Mouse (Mus musculus) spleen, postnatal 36 days (tissue): ENCODE data around the gene Rps11.
"Not testable (repeated sequence)": the region's sequence is repeated elsewhere in the genome, so short reads cannot be mapped to it uniquely, and the experiment has no call there.

Experiments used
- DNase-seq, 2 experiments: peaks; one replicate each; pipeline ENCODE4 v3.0.0; 2022; ENCODE audit warnings: low spot score in 2 of 2, mixed read lengths in 1 of 2

Gene Rps11

DNA sequence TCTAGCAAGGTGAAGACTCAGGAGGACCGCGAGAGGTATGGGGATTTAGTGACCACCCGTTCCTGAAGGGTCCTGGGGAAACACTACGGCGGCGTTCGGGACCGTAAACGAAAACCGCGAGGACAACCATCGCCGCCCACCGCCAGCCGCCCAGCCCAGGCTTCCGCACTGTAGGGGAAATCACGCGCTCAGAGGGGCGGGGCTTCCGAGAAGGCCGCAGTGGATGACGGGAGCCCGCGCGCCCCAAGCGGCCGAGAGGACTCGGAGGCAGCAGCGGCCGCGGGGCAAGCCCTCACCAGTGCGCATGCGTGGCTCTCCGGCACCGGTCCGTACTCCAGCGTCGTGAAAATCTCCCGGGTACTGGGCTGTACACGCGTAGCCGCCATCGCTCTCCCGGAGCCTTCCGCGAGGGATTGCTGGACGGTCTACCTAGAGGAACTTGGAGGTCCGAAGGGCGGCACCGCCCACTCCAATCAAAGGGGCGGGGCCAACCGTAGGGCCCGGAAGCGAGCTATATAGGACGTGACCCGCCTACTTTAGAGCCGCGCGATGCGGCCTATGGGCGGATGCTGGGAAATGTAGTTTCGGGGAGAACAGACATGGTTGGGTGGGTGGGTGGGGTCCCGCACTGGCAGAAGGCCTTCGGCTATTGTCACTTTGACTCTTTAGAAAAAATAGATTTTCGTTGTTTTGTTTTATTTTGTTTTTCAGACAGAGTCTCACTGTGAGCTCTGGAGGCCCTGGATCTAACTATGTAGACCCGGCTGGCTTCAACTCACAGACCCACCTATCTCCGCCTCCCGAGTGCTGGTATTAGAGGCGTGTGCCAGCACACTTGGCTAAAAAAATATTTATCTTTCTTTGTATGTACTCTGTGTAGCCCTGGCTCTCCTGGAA is 30.1 kb upstream of the Rps11 start, which contains the start of the genes Pih1d1 and Aldh16a1:
Gene Pih1d1, plus strand, starts transcription at position 208 of the 897 bp plus-strand sequence.
Gene Aldh16a1, minus strand, starts transcription at position 489 of the 897 bp plus-strand sequence.
- DNase-seq, result peak; percentile 95 to 97

- DNase-seq, result no peak
Observed at GRCm38 (mm10) chr7:45153586-45153985, 29.3 kb upstream of the Rps11 start.

GRCm38 (mm10) chr7:45153052-45153451 is 28.8 kb upstream of the Rps11 start:
- not testable (repeated sequence) for DNase-seq

DNA sequence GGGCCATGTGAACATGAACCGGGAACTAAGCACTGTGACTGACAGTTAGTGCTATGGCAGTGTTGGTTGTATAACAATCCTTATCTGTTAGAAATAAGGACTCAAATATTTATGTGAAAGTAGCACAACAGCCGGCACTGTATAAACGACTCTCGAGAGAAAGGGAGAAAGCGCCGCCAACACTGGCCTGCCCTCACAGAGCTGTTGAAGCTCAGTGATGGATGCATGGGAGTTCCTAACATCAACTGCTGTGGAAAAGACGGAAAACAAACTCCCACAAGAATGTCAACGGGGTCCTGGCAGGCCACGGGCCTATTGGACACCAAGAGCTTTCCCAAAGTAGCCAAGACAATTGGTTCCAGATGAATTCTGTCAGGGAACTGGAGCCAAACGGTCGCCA is 27.1 kb upstream of the Rps11 start:
- DNase-seq, result no peak

DNA sequence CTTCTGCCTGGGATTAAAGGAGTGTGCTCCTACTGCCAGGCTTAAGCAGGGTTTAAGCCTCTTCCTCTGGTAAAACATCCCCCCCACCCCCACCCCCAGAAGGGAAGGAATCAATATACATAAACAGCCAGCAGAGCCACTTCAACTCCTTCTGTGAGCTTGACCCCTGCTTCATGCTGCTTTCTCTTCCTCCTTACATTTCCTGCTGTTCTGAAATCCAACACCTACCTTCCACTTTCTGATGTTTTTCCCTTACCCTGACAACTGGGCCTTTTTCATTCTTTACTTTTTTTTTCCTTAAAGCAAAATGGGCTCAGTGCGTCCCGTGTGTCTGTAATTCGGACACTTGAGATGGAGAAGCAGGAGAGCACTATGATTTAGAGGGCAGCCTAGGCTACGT is 26.1 kb upstream of the Rps11 start:
- no peak for DNase-seq

DNA sequence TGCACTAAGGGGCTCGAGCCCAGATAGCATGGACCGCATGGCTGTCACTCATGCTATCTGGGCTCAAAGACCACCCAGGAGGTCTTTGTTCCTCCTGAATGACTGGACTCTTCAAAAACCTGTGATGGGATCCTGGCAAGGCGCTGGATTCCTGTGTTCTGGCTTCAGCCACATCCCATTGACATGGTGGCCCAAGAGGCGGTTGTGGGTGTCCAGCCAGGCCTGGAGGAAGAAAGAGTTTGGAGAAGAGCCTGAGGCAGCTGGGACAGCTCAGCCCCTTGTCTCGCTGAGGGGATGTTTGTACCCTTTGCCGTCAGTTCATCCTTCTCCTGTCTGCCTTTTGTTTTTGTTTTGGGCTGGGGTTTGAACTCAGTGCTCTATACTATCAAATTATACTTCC is 25.3 kb upstream of the Rps11 start:
- no peak for DNase-seq

DNA sequence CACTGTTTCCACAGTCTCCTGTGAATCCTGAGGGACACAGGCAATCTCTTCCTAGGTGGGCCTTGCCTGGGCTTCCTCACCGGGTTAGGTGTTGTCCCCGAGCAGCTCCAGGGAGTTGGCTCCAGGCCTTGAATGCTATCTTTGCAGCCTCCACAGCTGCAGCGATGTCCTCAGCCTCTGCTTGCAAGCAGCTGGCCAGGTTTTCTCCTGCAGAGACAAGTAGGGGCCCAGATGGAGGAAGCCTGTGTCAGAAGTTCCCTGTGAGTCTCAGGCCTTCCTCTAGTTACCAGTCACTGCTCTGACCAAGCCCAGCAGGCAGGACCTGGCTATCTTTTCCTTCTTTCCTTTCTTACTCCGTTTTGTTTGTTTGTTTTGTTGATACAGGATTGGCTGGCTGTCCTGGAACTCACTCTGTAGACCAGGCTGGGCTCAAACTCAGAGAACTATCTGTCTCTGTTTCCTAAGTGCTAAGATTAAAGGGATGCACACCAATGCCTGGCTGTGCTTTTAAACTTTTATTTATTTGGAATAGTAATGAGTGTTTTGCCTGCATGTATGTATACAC is 24.4 kb upstream of the Rps11 start:
- DNase-seq, result no peak

DNA sequence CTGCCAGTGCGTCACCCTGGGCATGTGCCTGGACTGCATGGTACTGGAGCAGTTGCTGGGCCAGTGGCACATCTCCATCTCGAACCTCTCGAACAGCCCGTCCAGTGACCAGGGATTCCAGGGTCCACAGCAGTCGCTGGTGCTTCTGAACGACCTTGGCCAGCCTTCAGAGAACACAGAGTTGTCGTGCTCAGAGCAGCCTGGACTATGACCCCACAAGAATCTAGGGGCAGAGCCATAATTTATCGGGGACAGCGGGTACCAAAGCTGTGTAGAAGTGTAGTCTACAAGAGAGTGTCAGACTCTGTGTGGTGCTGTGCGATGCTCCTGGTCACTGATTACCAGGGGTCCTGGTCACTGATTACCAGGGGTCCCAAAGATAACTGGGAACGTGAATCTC is 23.7 kb upstream of the Rps11 start:
- no peak for DNase-seq

- no peak for DNase-seq
Observed at GRCm38 (mm10) chr7:45147267-45147666, 23.0 kb upstream of the Rps11 start.

DNA sequence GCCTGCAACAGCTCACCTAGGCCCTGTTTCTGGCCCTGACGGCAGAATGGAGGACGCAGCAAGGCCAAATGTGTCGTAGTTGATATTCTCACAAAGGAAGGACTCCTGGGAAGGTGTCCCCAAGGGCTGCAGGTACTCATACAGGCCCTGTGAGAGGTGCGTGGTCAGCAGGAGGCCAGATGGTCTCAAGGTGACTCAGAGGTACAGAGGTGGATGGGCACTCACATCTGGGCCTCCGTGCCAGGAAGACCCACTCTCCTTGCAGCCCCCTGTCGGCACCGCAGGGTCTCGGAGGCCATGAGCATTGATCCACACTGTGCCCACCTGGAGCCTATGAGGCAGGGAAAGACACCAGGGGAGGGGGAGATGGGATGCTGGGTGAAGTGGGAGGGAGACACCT is 21.2 kb upstream of the Rps11 start:
- DNase-seq, result no peak

DNA sequence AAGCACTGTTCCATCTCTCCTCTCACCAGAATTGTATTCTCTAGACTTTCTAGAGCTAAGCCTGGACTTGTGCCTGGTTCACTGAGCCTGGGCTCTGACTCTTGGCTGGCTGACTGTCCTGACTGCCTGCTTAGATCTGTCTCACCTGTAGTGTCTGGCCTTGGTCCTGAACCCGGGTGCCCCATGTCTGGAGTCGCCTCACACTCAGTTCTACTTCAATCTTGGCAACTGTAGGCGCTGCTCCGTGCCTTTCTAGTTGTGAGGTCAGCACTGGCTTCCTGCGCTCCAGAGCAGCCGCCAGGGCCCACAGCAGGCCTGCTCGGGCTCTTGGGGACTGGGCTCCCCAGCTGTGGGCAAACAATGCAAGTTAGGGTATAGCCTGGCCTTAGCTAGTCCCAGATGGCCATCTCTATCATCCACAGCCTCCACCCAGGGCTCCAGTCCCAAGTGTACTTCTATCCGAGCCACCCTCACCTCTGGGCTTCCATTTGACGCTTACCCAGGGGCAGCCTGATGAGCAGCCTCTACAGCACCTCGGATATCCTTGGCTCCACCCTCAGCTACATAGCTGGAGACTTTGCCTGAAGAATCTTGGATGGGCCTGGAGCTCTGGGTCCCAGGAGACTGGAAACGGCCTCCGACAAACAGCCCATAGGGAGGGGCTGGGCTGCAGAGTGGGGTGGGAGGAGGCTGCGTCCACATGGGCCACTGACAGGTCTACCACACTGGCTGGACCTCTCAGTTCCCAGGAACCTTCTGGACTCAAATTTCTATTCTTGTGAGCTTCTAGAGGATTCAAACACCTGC is 20.3 kb upstream of the Rps11 start:
- no peak for DNase-seq

DNA sequence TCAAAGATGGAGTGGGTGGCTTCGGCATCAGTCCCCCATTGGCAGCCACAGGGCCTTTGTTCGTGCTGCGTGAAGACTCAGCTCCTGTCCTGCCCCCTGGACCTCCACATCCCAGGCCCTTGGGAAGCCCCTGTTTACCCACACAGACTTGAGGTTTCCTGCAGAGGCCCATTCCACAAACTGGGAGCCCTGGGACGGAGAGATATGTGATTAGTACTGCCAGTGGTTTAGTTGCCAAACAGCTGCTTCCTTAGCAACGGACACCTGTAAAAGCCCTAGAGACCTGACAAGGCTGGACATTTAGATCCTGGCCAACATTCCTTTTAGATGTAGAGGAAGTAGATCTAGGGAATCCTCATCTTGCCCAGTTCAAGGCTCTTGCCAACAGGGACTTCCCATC is 17.7 kb upstream of the Rps11 start:
- DNase-seq, result no peak

- DNase-seq, result no peak
Observed at GRCm38 (mm10) chr7:45141319-45141718, 17.1 kb upstream of the Rps11 start.

GRCm38 (mm10) chr7:45139904-45140723 is 15.9 kb upstream of the Rps11 start:
- DNase-seq, result no peak

DNA sequence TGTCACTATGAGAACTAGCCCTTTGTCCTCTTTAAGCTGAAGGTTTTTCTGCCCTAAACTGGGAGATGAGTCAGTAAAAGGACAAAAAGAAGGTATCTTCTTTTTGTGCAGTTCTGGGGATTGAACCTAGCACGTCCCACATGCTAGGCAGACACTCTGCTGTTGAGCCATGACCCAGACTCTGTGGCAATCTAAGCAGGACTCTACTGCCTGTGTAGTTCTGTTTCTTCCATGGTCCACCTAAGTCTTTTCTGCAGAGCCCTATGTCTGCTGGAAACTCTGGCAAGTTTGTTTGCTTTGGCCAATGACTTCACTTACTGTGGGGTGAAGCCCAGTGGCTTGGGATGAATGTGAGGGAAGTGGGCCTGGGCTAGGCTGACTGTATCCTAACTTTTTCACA is 14.2 kb upstream of the Rps11 start:
- DNase-seq, result no peak

DNA sequence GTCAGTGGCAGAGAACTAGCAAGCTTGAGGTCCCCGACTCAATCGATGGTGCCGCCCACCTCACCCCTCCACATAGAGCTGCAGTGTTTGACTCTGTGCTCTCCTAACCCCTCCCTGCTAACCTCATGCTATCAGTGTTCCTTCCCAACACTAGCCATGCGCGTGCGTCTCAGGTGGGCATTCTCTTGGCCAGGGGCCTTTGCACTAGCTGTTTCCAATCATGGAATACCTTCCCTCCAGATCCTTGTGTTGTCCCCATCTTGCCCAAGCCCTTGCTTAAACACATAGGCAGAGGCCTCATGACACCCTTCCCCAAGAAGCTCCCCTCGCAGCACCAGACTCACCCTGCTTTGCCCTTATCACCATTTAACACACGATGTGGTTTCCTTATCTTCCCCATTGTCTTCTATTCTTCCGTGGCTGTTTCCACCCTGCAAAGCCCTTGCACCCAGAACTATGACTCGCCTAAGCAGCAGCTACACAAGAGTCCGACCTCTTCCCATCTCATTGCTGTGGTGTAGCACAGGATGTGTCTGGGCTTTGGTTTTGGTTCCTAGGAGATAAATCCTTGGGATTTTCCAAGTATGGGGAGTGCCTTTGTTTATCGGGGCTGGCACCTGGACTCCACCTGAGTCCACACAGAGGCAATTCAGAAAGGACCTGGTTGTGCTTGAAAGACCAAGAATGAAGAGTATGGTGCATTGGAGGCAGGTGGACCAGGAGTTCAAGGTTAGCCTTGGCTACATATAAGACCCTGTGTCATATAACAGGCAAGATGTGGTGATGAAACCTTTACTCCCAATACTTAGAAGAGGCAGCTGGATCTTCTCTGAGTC is 13.2 kb upstream of the Rps11 start:
- DNase-seq, result no peak

GRCm38 (mm10) chr7:45135993-45136567 is 11.8 kb upstream of the Rps11 start, which contains the start of the genes Gm45713 and Flt3l:
TSS of gene Gm45713 (minus strand) at chr7:45136231.
TSS of gene Flt3l (minus strand) at chr7:45136432.
- DNase-seq, result peak; percentile 87 to 90

GRCm38 (mm10) chr7:45135370-45135769 is 11.1 kb upstream of the Rps11 start:
- no peak for DNase-seq

DNA sequence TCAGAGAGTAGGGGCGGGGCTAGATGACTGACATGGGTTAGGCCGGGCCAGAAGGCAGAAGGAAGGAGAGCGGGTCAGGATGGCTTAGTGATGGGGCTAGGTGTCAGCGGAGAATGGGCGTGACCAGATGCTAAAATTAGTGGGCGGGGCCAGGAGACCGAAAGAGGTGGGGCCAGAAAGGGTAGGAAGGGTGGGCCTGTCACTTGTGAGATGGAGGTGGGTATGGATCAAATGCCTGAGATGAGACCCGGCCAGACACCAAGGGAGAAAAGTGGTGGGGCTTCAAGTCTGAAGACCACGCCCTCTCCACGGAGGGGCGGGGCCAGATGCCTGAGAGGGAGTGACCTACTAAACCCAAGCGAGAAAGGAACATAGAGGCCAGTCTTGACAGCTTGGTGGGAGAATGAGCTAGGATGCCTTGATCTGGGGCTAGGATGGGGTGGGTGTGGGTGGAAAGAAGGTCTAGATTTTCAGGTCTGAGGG is 10.3 kb upstream of the Rps11 start:
- peak in 1 of 2 experiments; percentile 63 for DNase-seq
